Mouse (Mus musculus) left cerebral cortex, adult 2 months (tissue): ENCODE results near the gene Fcmr. TPM values are rescaled to one million over a fixed set of nuclear protein-coding genes. Genes with fewer than 3 reads are reported as not detected.

Experiments used
- DNase-seq, 2 experiments: peaks; one replicate each; pipeline ENCODE4 v3.0.0; 2021 to 2022; ENCODE audit warnings: low spot score in 2 of 2, mixed read lengths in 1 of 2; ENCODE audit errors: extremely low spot score in 1 of 2
- H3K27ac ChIP-seq: fragments of 200-600 bp; 2 replicates; pipeline ENCODE4 v1.8.1; 2022
- H3K4me3 ChIP-seq: fragments of 200-600 bp; 2 replicates; pipeline ENCODE4 v1.8.1; 2022
- CTCF ChIP-seq: fragments of 200-600 bp; IDR thresholded peaks from 2 replicates; pipeline ENCODE4 v1.8.1; 2022; ENCODE audit warnings: antibody characterized with exemption, mild to moderate bottlenecking, moderate library complexity
- intact Hi-C: fragments of 180-260 bp; cut with DNase I; formaldehyde crosslinking; loops from one replicate; pipeline ENCODE4 v1.15.1; 2025
- long read RNA-seq, 2 experiments: library from polyadenylated mRNA; stranded (forward); transcript quantifications; one replicate each; pipeline ENCODE4 v2.0.0; 2021; ENCODE audit warnings: borderline mapping rate in 2 of 2
- total RNA-seq, 2 experiments: library from RNA; stranded (reverse); gene quantifications; 2 replicates each; pipeline ENCODE4 v1.2.3; 2021

Fcmr gene
- total RNA-seq: not detected
- long read RNA-seq, experiment 1: 0 reads
- long read RNA-seq, experiment 2: 0 reads

GRCm38 (mm10) chr1:130865541-130866221, at the start of gene Fcmr:
TSS of gene Fcmr (plus strand) at chr1:130865669.
- no peak for DNase-seq
- no peak for TF ChIP-seq CTCF
- Histone ChIP-seq H3K4me3 (no peak within 1 kb of the TSS), H3K27ac (no peak within 1 kb of the TSS)
- intact Hi-C loops: no loop called here

DNA sequence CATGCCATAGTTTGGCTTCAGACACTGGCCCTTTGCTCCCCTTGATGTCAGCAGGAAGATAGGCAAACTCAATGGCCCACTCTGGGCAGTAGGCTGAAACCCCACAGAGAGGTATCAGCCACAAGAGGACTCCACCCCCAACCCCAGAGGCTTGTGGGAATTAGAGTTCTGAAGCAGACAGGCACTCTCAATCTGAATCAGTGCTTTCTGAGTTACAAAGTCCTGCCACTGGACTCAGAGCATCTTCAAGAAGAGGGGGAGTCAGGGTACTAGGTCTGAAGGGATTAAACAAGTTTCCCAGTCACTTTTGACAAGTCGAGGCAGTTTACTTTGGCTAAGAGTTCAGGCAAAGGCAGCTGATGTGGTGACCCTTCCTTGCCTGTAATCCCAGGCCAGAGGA, 45.7 kb upstream of the Fcmr start:
- H3K4me3 ChIP-seq: no peak overlapping the region
- TF ChIP-seq CTCF: no peak
- intact Hi-C loops: no loop called here
- no peak for DNase-seq
- H3K27ac ChIP-seq: no peak overlapping the region

GRCm38 (mm10) chr1:130820316-130821148, 44.9 kb upstream of the Fcmr start:
- Histone ChIP-seq H3K27ac (no peak overlapping the region), H3K4me3 (no peak overlapping the region)
- DNase-seq: no peak
- TF ChIP-seq CTCF: no peak
- intact Hi-C loops: no loop called here

DNA sequence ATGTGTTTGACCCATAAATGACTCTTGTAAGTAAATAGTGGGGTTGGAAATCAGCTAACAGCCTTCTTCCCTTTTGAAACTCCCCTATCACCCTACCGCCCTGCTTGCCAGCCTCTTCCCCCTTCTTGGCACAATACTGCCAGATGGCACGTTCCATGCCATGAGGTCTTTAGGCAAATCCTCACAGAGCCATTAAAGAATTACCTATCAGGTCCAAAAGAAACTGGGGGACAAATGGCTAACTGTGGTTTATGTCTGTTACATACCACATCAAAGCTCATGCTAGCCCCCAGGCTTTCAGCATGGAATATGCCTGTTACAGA, 44.4 kb upstream of the Fcmr start:
- intact Hi-C loops: no loop called here
- H3K4me3 ChIP-seq: no peak overlapping the region

GRCm38 (mm10) chr1:130821911-130822625, 43.4 kb upstream of the Fcmr start:
- TF ChIP-seq CTCF: no peak
- intact Hi-C loops: no loop called here
- no peak overlapping the region for H3K4me3 ChIP-seq
- DNase-seq: no peak
- no peak overlapping the region for H3K27ac ChIP-seq

More for the DNA sequence above, 44.4 kb upstream of the Fcmr start:
- DNase-seq: no peak
- no peak overlapping the region for H3K27ac ChIP-seq
- no peak for TF ChIP-seq CTCF

- Histone ChIP-seq H3K27ac (no peak within 1 kb of the TSS), H3K4me3 (no peak within 1 kb of the TSS)
- intact Hi-C loops: no loop called here
- no peak for DNase-seq
- TF ChIP-seq CTCF: no peak
Measured at GRCm38 (mm10) chr1:130826448-130826847, 39.0 kb upstream of the Fcmr start, which contains the start of gene Pigr. TSS of gene Pigr (plus strand) at chr1:130826684.

GRCm38 (mm10) chr1:130828656-130829055, 36.8 kb upstream of the Fcmr start:
- DNase-seq: no peak
- intact Hi-C loops: no loop called here
- no peak overlapping the region for H3K27ac ChIP-seq
- no peak for TF ChIP-seq CTCF
- no peak overlapping the region for H3K4me3 ChIP-seq

DNA sequence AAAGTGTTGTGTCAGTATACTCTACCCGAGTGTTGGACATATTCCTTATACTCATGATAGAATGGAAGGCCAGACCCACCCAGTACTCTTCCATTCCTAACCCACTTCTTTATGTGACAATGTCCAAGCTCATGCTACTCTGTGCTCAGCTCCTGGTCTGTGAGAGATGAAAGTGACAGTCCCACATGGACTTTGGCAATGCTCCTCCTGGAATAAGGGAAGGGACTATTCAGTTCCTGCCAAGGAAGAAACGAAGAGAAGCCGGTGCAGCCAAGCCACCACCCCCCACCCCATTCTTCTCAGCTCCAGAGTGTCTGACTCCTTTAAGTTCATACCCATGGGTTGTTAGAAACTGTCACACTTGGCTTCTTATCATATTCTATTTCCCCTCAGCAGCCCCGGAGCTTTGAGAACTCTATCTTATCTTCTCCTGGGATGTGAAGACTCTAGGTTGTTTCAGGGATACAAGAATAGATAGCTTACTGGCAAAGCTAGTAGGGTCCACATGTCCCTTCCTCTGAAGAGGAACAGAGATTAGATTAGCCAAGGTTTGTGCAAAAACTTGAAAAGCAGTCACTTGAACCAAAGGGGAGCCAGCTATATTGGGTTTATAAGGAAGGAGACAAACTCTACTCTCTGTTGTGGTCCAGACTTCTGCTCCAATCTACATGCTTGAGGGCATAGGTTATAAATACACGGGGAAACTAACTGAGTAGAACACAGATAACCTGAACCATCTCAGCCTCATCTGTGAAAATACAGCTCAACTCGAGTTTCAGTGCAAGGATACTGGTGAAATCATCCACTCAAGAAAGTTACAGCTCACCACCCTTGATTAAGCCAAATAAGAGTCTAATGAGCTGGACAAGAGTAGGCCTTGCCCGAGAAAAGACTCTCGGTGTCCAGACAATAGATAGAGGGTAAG, 35.3 kb upstream of the Fcmr start:
- Histone ChIP-seq H3K27ac (no peak overlapping the region), H3K4me3 (no peak overlapping the region)
- no peak for TF ChIP-seq CTCF
- intact Hi-C loops: loop anchor here (5.0 kb wide), 1 partner anchor 998 kb away; no protein-coding TSS in a partner anchor
- DNase-seq: no peak

GRCm38 (mm10) chr1:130832230-130833149, 33.0 kb upstream of the Fcmr start:
- intact Hi-C loops: loop anchor here (5.0 kb wide), 1 partner anchor 1000 kb away; no protein-coding TSS in a partner anchor
- DNase-seq: no peak
- TF ChIP-seq CTCF: no peak
- Histone ChIP-seq H3K4me3 (no peak overlapping the region), H3K27ac (no peak overlapping the region)
